Mouse (Mus musculus): Measurements from ENCODE around the gene Itprip. TPM values are rescaled to one million over a fixed set of nuclear protein-coding genes. Genes with fewer than 3 reads are reported as not detected.

The Itprip gene
- polyA plus RNA-seq, 2 experiments = 14.4 to 17.1 TPM

GRCm38 (mm10) chr19:47882151-47882881, 36.8 kb downstream of the Itprip start:
- whole genome bisulfite sequencing = 19% methylated on average over 11 of the region's 11 CpGs
- H3K4me3 ChIP-seq (replicated peaks; ENCODE audit: low read length) = no peak overlapping the region
- H3K36me3 ChIP-seq (ENCODE audit: control insufficient read depth, insufficient read depth, low read length) = no peaks in the 10 kb centered on the region
- H3K27me3 ChIP-seq (ENCODE audit: control insufficient read depth, insufficient read depth, low read length) = no peaks in the 10 kb centered on the region
- TF ChIP-seq POLR2A (IDR thresholded peaks at IDR 0.05; ENCODE audit: borderline replicate concordance, extremely low read depth, insufficient read depth, insufficient read length) = no peak
- no peak overlapping the region for H3K9ac ChIP-seq (ENCODE audit: low read depth, low read length, severe bottlenecking)
- H3K27ac ChIP-seq (replicated peaks; ENCODE audit: low read depth, low read length) = no peak overlapping the region
- peak; percentile 78 for DNase-seq (ENCODE audit: low spot score)
- no peaks in the 10 kb centered on the region for H3K9me3 ChIP-seq (ENCODE audit: control insufficient read depth, low read length)
- H3K4me1 ChIP-seq (ENCODE audit: control insufficient read depth, insufficient read depth, low read length) = peaks cover 18% of the 10 kb centered on the region
- peak; percentile 62; the same call in 1 of the 2 replicates for ATAC-seq (ENCODE audit: low FRiP score, low read depth)
- H3K4me2 ChIP-seq (replicated peaks; ENCODE audit: low read depth, low read length, severe bottlenecking) = no peak overlapping the region

- Histone ChIP-seq H3K27me3 (ENCODE audit: control insufficient read depth, insufficient read depth, low read length) (no peaks in the 10 kb centered on the region), H3K9ac (ENCODE audit: low read depth, low read length, severe bottlenecking) (no peak overlapping the region), H3K4me1 (ENCODE audit: control insufficient read depth, insufficient read depth, low read length) (peaks cover 13% of the 10 kb centered on the region), H3K27ac (replicated peaks; ENCODE audit: low read depth, low read length) (no peak overlapping the region), H3K4me3 (replicated peaks; ENCODE audit: low read length) (no peak overlapping the region), H3K4me2 (replicated peaks; ENCODE audit: low read depth, low read length, severe bottlenecking) (no peak overlapping the region), H3K9me3 (ENCODE audit: control insufficient read depth, low read length) (no peaks in the 10 kb centered on the region), H3K36me3 (ENCODE audit: control insufficient read depth, insufficient read depth, low read length) (no peaks in the 10 kb centered on the region)
- WGBS = 80% methylated on average over 7 of the region's 7 CpGs
- ATAC-seq (ENCODE audit: low FRiP score, low read depth) (no peak), DNase-seq (ENCODE audit: low spot score) (no peak)
- TF ChIP-seq POLR2A (IDR thresholded peaks at IDR 0.05; ENCODE audit: borderline replicate concordance, extremely low read depth, insufficient read depth, insufficient read length) = no peak
These were observed 37.6 kb downstream of the Itprip start for GRCm38 (mm10) chr19:47881538-47881937.

- WGBS = 76% methylated on average over 15 of the region's 15 CpGs
- H3K9me3 ChIP-seq (ENCODE audit: control insufficient read depth, low read length) = no peaks in the 10 kb centered on the region
These were observed 42.8 kb downstream of the Itprip start for GRCm38 (mm10) chr19:47876252-47876651.

GRCm38 (mm10) chr19:47871515-47871914, 47.6 kb downstream of the Itprip start:
- H3K4me1 ChIP-seq (ENCODE audit: control insufficient read depth, insufficient read depth, low read length) = peaks cover 13% of the 10 kb centered on the region
- no peak overlapping the region for H3K4me3 ChIP-seq (replicated peaks; ENCODE audit: low read length)
- WGBS = 44% methylated on average over 10 of the region's 10 CpGs
- no peak overlapping the region for H3K9ac ChIP-seq (ENCODE audit: low read depth, low read length, severe bottlenecking)
- no peak for TF ChIP-seq POLR2A (IDR thresholded peaks at IDR 0.05; ENCODE audit: borderline replicate concordance, extremely low read depth, insufficient read depth, insufficient read length)
- no peaks in the 10 kb centered on the region for H3K9me3 ChIP-seq (ENCODE audit: control insufficient read depth, low read length)
- ATAC-seq (ENCODE audit: low FRiP score, low read depth) (no peak), DNase-seq (ENCODE audit: low spot score) (peak; percentile 35)
- no peaks in the 10 kb centered on the region for H3K36me3 ChIP-seq (ENCODE audit: control insufficient read depth, insufficient read depth, low read length)
- no peaks in the 10 kb centered on the region for H3K27me3 ChIP-seq (ENCODE audit: control insufficient read depth, insufficient read depth, low read length)
- H3K4me2 ChIP-seq (replicated peaks; ENCODE audit: low read depth, low read length, severe bottlenecking) = no peak overlapping the region
- H3K27ac ChIP-seq (replicated peaks; ENCODE audit: low read depth, low read length) = no peak overlapping the region

More at GRCm38 (mm10) chr19:47876252-47876651, 42.8 kb downstream of the Itprip start:
- no peak for DNase-seq (ENCODE audit: low spot score)
- Histone ChIP-seq H3K27me3 (ENCODE audit: control insufficient read depth, insufficient read depth, low read length) (no peaks in the 10 kb centered on the region), H3K4me1 (ENCODE audit: control insufficient read depth, insufficient read depth, low read length) (0 out of 2 replicates have a peak, but pooled peaks cover 2% of the 10 kb centered on the region), H3K27ac (replicated peaks; ENCODE audit: low read depth, low read length) (no peak overlapping the region), H3K36me3 (ENCODE audit: control insufficient read depth, insufficient read depth, low read length) (no peaks in the 10 kb centered on the region), H3K4me2 (replicated peaks; ENCODE audit: low read depth, low read length, severe bottlenecking) (no peak overlapping the region), H3K9ac (ENCODE audit: low read depth, low read length, severe bottlenecking) (no peak overlapping the region), H3K4me3 (replicated peaks; ENCODE audit: low read length) (no peak overlapping the region)
- no peak for ATAC-seq (ENCODE audit: low FRiP score, low read depth)
- TF ChIP-seq POLR2A (IDR thresholded peaks at IDR 0.05; ENCODE audit: borderline replicate concordance, extremely low read depth, insufficient read depth, insufficient read length) = no peak

- no peak overlapping the region for H3K27ac ChIP-seq (replicated peaks; ENCODE audit: low read depth, low read length)
- no peak for TF ChIP-seq POLR2A (IDR thresholded peaks at IDR 0.05; ENCODE audit: borderline replicate concordance, extremely low read depth, insufficient read depth, insufficient read length)
These were observed 48.9 kb downstream of the Itprip start for GRCm38 (mm10) chr19:47870102-47870666.

More at GRCm38 (mm10) chr19:47870102-47870666, 48.9 kb downstream of the Itprip start:
- peaks cover 14% of the 10 kb centered on the region for H3K4me1 ChIP-seq (ENCODE audit: control insufficient read depth, insufficient read depth, low read length)
- H3K36me3 ChIP-seq (ENCODE audit: control insufficient read depth, insufficient read depth, low read length) = no peaks in the 10 kb centered on the region
- H3K4me3 ChIP-seq (replicated peaks; ENCODE audit: low read length) = no peak overlapping the region
- 0 out of 2 replicates have a peak overlapping the region, but pooled peaks have one; percentile 28 for H3K9ac ChIP-seq (ENCODE audit: low read depth, low read length, severe bottlenecking)
- no peaks in the 10 kb centered on the region for H3K9me3 ChIP-seq (ENCODE audit: control insufficient read depth, low read length)
- no peaks in the 10 kb centered on the region for H3K27me3 ChIP-seq (ENCODE audit: control insufficient read depth, insufficient read depth, low read length)
- DNase-seq (ENCODE audit: low spot score) (no peak), ATAC-seq (ENCODE audit: low FRiP score, low read depth) (no peak)
- no peak overlapping the region for H3K4me2 ChIP-seq (replicated peaks; ENCODE audit: low read depth, low read length, severe bottlenecking)
- WGBS = 74% methylated on average over 7 of the region's 7 CpGs

All from limb, embryonic 14.5 days (tissue).